Mouse (Mus musculus): ENCODE data around the gene Cdk19. TPM values are rescaled to one million over a fixed set of nuclear protein-coding genes. Genes with fewer than 3 reads are reported as not detected.

The Cdk19 gene
- polyA plus RNA-seq, 1 experiment from 2014 or later = 10.2 TPM

Other genes starting within 250 kb of the Cdk19 start
- 7.3 and 7.9 TPM in 2 replicates for gene Slc16a10, start 197.3 kb upstream of the Cdk19 start, polyA plus RNA-seq (2015; fragmentation: Nextera tagmentation; extraction: Ambion mirVana)
- gene Rpf2, start 92.5 kb upstream of the Cdk19 start, polyA plus RNA-seq (2015; fragmentation: Nextera tagmentation; extraction: Ambion mirVana) = 50.8 and 51.5 TPM in 2 replicates
- gene Gtf3c6, start 81.5 kb upstream of the Cdk19 start, polyA plus RNA-seq (2015; fragmentation: Nextera tagmentation; extraction: Ambion mirVana) = 79.9 and 85.3 TPM in 2 replicates
- 45.8 and 46.0 TPM in 2 replicates for gene Amd1, start 37.4 kb upstream of the Cdk19 start, polyA plus RNA-seq (2015; fragmentation: Nextera tagmentation; extraction: Ambion mirVana)
- not detected in 2 replicates for gene Slc22a16, start 230.8 kb downstream of the Cdk19 start, polyA plus RNA-seq (2015; fragmentation: Nextera tagmentation; extraction: Ambion mirVana)